Mouse (Mus musculus): ENCODE data around the gene Prr13. TPM values are rescaled to one million over a fixed set of nuclear protein-coding genes. Genes with fewer than 3 reads are reported as not detected.

Gene Prr13
- polyA plus RNA-seq, 1 experiment from 2014 or later, result 85.8 TPM

- no peak overlapping the region for H3K4me2 ChIP-seq (ENCODE audit: low read depth, low read length)
- WGBS, result 38% methylated on average over 6 of the region's 6 CpGs
- no peaks in the 10 kb centered on the region for H3K27me3 ChIP-seq (ENCODE audit: control insufficient read depth, insufficient read depth, low read length)
- H3K4me3 ChIP-seq (ENCODE audit: low read depth, low read length), result no peak overlapping the region
- ATAC-seq (ENCODE audit: low read depth), result no peak
- H3K9me3 ChIP-seq (ENCODE audit: control insufficient read depth, low read length), result no peaks in the 10 kb centered on the region
- H3K4me1 ChIP-seq (ENCODE audit: control insufficient read depth, insufficient read depth, low read length), result 0 out of 2 replicates have a peak, but pooled peaks cover 8% of the 10 kb centered on the region
- no peak overlapping the region for H3K27ac ChIP-seq (ENCODE audit: low read depth, low read length)
- H3K36me3 ChIP-seq (ENCODE audit: control insufficient read depth, insufficient read depth, low read length), result no peaks in the 10 kb centered on the region
- no peak overlapping the region for H3K9ac ChIP-seq (replicated peaks; ENCODE audit: low read depth, low read length)
These were observed 2.8 kb upstream of the Prr13 start for GRCm38 (mm10) chr15:102455993-102456392.

GRCm38 (mm10) chr15:102458050-102458736 is 635 bp upstream of the Prr13 start:
- H3K27me3 ChIP-seq (ENCODE audit: control insufficient read depth, insufficient read depth, low read length), result no peaks in the 10 kb centered on the region
- H3K9ac ChIP-seq (replicated peaks; ENCODE audit: low read depth, low read length), result no peak overlapping the region
- peaks cover 3% of the 10 kb centered on the region; the same call in 1 of the 2 replicates for H3K36me3 ChIP-seq (ENCODE audit: control insufficient read depth, insufficient read depth, low read length)
- no peaks in the 10 kb centered on the region for H3K9me3 ChIP-seq (ENCODE audit: control insufficient read depth, low read length)
- H3K4me1 ChIP-seq (ENCODE audit: control insufficient read depth, insufficient read depth, low read length), result 0 out of 2 replicates have a peak, but pooled peaks cover 8% of the 10 kb centered on the region
- peak overlapping the region; percentile 66 for H3K4me2 ChIP-seq (ENCODE audit: low read depth, low read length)
- ATAC-seq (ENCODE audit: low read depth), result no peak
- no peak overlapping the region for H3K27ac ChIP-seq (ENCODE audit: low read depth, low read length)
- H3K4me3 ChIP-seq (ENCODE audit: low read depth, low read length), result peak overlapping the region; percentile 41
- WGBS, result 84% methylated on average over 5 of the region's 5 CpGs

GRCm38 (mm10) chr15:102459381-102459780 is 553 bp downstream of the Prr13 start:
- Histone ChIP-seq H3K4me1 (ENCODE audit: control insufficient read depth, insufficient read depth, low read length) (0 out of 2 replicates have a peak, but pooled peaks cover 8% of the 10 kb centered on the region), H3K36me3 (ENCODE audit: control insufficient read depth, insufficient read depth, low read length) (peaks cover 3% of the 10 kb centered on the region; the same call in 1 of the 2 replicates), H3K27me3 (ENCODE audit: control insufficient read depth, insufficient read depth, low read length) (no peaks in the 10 kb centered on the region), H3K27ac (ENCODE audit: low read depth, low read length) (no peak overlapping the region), H3K4me2 (ENCODE audit: low read depth, low read length) (peak overlapping the region; percentile 66), H3K9ac (replicated peaks; ENCODE audit: low read depth, low read length) (peak overlapping the region; percentile 42; the same call in 1 of the 2 replicates), H3K9me3 (ENCODE audit: control insufficient read depth, low read length) (no peaks in the 10 kb centered on the region), H3K4me3 (ENCODE audit: low read depth, low read length) (peak overlapping the region; percentile 41)
- 37% methylated on average over 6 of the region's 6 CpGs for WGBS
- ATAC-seq (ENCODE audit: low read depth), result no peak

GRCm38 (mm10) chr15:102459847-102460246 is 1.0 kb downstream of the Prr13 start:
- no peak overlapping the region for H3K27ac ChIP-seq (ENCODE audit: low read depth, low read length)
- H3K27me3 ChIP-seq (ENCODE audit: control insufficient read depth, insufficient read depth, low read length), result no peaks in the 10 kb centered on the region
- peak overlapping the region; percentile 66 for H3K4me2 ChIP-seq (ENCODE audit: low read depth, low read length)
- H3K9ac ChIP-seq (replicated peaks; ENCODE audit: low read depth, low read length), result no peak overlapping the region; the same call in 1 of the 2 replicates
- no peak overlapping the region for H3K4me3 ChIP-seq (ENCODE audit: low read depth, low read length)
- 0 out of 2 replicates have a peak, but pooled peaks cover 8% of the 10 kb centered on the region for H3K4me1 ChIP-seq (ENCODE audit: control insufficient read depth, insufficient read depth, low read length)
- H3K36me3 ChIP-seq (ENCODE audit: control insufficient read depth, insufficient read depth, low read length), result peaks cover 3% of the 10 kb centered on the region; the same call in 1 of the 2 replicates
- WGBS, result 72% methylated on average over 5 of the region's 5 CpGs
- H3K9me3 ChIP-seq (ENCODE audit: control insufficient read depth, low read length), result no peaks in the 10 kb centered on the region
- ATAC-seq (ENCODE audit: low read depth), result no peak

- Histone ChIP-seq H3K4me1 (ENCODE audit: control insufficient read depth, insufficient read depth, low read length) (0 out of 2 replicates have a peak, but pooled peaks cover 8% of the 10 kb centered on the region), H3K27me3 (ENCODE audit: control insufficient read depth, insufficient read depth, low read length) (no peaks in the 10 kb centered on the region), H3K4me3 (ENCODE audit: low read depth, low read length) (no peak overlapping the region), H3K9me3 (ENCODE audit: control insufficient read depth, low read length) (no peaks in the 10 kb centered on the region), H3K4me2 (ENCODE audit: low read depth, low read length) (no peak overlapping the region), H3K9ac (replicated peaks; ENCODE audit: low read depth, low read length) (no peak overlapping the region), H3K36me3 (ENCODE audit: control insufficient read depth, insufficient read depth, low read length) (peaks cover 3% of the 10 kb centered on the region; the same call in 1 of the 2 replicates), H3K27ac (ENCODE audit: low read depth, low read length) (no peak overlapping the region)
- 84% methylated on average over 12 of the region's 12 CpGs for WGBS
- ATAC-seq (ENCODE audit: low read depth), result no peak
These were observed 1.6 kb downstream of the Prr13 start for GRCm38 (mm10) chr15:102460409-102460808.

GRCm38 (mm10) chr15:102460971-102461370 is 2.1 kb downstream of the Prr13 start:
- Histone ChIP-seq H3K27me3 (ENCODE audit: control insufficient read depth, insufficient read depth, low read length) (no peaks in the 10 kb centered on the region), H3K27ac (ENCODE audit: low read depth, low read length) (no peak overlapping the region), H3K4me2 (ENCODE audit: low read depth, low read length) (no peak overlapping the region), H3K36me3 (ENCODE audit: control insufficient read depth, insufficient read depth, low read length) (peaks cover 3% of the 10 kb centered on the region; the same call in 1 of the 2 replicates), H3K4me3 (ENCODE audit: low read depth, low read length) (no peak overlapping the region), H3K9ac (replicated peaks; ENCODE audit: low read depth, low read length) (no peak overlapping the region), H3K9me3 (ENCODE audit: control insufficient read depth, low read length) (no peaks in the 10 kb centered on the region), H3K4me1 (ENCODE audit: control insufficient read depth, insufficient read depth, low read length) (0 out of 2 replicates have a peak, but pooled peaks cover 8% of the 10 kb centered on the region)
- no peak for ATAC-seq (ENCODE audit: low read depth)
- WGBS, result 74% methylated on average over 4 of the region's 4 CpGs

GRCm38 (mm10) chr15:102461430-102462075 is 2.7 kb downstream of the Prr13 start:
- 84% methylated on average over 9 of the region's 9 CpGs for WGBS
- Histone ChIP-seq H3K27ac (ENCODE audit: low read depth, low read length) (no peak overlapping the region), H3K9ac (replicated peaks; ENCODE audit: low read depth, low read length) (no peak overlapping the region), H3K4me3 (ENCODE audit: low read depth, low read length) (no peak overlapping the region), H3K4me1 (ENCODE audit: control insufficient read depth, insufficient read depth, low read length) (0 out of 2 replicates have a peak, but pooled peaks cover 8% of the 10 kb centered on the region), H3K36me3 (ENCODE audit: control insufficient read depth, insufficient read depth, low read length) (peaks cover 3% of the 10 kb centered on the region; the same call in 1 of the 2 replicates), H3K4me2 (ENCODE audit: low read depth, low read length) (no peak overlapping the region), H3K27me3 (ENCODE audit: control insufficient read depth, insufficient read depth, low read length) (no peaks in the 10 kb centered on the region), H3K9me3 (ENCODE audit: control insufficient read depth, low read length) (no peaks in the 10 kb centered on the region)
- no peak for ATAC-seq (ENCODE audit: low read depth)

- ATAC-seq (ENCODE audit: low read depth), result no peak
- Histone ChIP-seq H3K36me3 (ENCODE audit: control insufficient read depth, insufficient read depth, low read length) (peaks cover 3% of the 10 kb centered on the region; the same call in 1 of the 2 replicates), H3K27ac (ENCODE audit: low read depth, low read length) (no peak overlapping the region), H3K27me3 (ENCODE audit: control insufficient read depth, insufficient read depth, low read length) (no peaks in the 10 kb centered on the region), H3K9ac (replicated peaks; ENCODE audit: low read depth, low read length) (no peak overlapping the region), H3K4me1 (ENCODE audit: control insufficient read depth, insufficient read depth, low read length) (0 out of 2 replicates have a peak, but pooled peaks cover 8% of the 10 kb centered on the region), H3K4me2 (ENCODE audit: low read depth, low read length) (no peak overlapping the region), H3K9me3 (ENCODE audit: control insufficient read depth, low read length) (no peaks in the 10 kb centered on the region), H3K4me3 (ENCODE audit: low read depth, low read length) (no peak overlapping the region)
These were observed 4.8 kb downstream of the Prr13 start for GRCm38 (mm10) chr15:102463666-102464065.

Data from neural tube, embryonic 14.5 days (tissue).